Mouse (Mus musculus) liver, adult 2 months (tissue): ENCODE results near the gene Celf2.

Experiments
- CTCF ChIP-seq: fragments of 200-500 bp; IDR thresholded peaks from 2 replicates; pipeline ENCODE4 v1.5.1; 2011; ENCODE audit warnings: low read depth, low read length, control low read depth
- POLR2A ChIP-seq: fragments of 200-500 bp; IDR thresholded peaks from 2 replicates; pipeline ENCODE4 v1.6.1; 2011; ENCODE audit warnings: low read length, control low read depth; ENCODE audit not compliant: insufficient read depth; ENCODE audit errors: extremely low read depth

DNA sequence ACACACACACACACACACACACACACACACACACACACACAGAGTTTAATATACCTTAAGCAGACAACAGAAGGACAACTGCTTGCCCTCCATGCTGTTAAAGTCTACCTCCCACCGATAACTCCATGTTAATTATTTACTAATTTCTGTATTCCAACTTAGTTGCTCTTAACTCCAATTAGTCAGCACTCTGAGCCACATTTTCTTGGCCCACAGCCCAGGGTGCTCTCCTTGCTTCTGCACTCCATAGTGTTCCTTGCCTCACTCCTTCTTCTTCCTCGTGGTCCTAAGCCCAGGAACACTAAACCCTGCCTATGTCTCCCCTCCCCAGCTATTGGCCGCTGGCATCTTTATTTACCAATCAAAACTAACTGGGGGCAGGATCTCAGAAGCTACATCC, 43.5 kb upstream of the Celf2 start:
- TF ChIP-seq CTCF (no peak), POLR2A (no peak)
